Mouse (Mus musculus) retina, adult 2 months (tissue): ENCODE data around the gene Pde4dip.
A peak's percentile ranks its signal among the peaks of the same experiment; 100 is the strongest.

Experiments used
- DNase-seq: peaks from one replicate; pipeline ENCODE4 v3.0.0-alpha.2; 2012; ENCODE audit warnings: low read depth, low spot score

The Pde4dip gene

DNA sequence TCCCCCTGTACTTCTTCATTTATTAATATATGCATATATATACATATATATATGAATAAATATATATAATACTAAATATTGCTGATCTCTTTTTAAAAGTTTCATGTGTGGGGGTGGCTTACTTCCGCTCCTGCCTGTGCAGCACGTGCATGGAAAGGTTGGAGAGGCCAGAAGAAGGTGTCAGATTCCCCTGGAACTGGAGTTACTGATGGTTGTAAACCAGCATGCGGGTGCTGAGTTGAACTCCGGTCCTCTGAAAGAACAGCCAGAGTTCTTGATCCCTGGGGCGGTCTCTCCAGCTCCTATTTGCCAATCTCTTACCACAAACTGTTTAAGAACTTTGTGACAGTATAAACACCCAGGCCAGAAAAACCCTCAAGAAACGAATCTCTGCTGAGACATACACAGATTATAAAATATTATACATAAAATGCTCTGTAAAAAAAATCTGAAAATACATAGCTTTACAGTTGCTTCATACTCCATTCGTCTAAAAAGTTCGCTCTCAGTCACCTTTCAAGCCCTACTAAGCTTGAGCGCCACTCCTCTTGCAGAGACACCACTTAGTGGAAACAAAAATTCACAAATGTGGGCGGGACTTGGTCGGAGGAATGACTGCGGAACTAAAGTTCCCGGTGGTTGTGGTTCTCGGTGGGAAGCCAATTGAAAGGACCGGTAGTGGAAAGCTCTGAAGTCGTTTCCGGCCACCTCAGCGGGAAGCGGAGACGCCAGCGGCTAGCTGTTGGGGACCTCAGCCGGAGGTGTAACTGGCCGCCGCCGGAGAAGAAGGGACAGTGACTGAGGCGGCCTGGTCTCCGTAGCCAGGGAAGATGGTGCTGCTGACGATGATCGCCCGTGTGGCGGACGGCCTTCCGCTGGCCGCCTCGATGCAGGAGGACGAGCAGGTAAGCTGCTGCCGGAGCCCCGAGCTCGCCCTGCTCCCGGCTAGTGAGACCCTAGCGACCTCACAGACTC lies 12.3 kb upstream of the Pde4dip start, which contains the start of gene Sec22b:
Sec22b (plus strand) TSS at position 675 of the 975 bp plus-strand sequence.
- DNase-seq = peak; percentile 87

GRCm38 (mm10) chr3:97898381-97898780 lies 9.9 kb upstream of the Pde4dip start:
- DNase-seq = no peak

DNA sequence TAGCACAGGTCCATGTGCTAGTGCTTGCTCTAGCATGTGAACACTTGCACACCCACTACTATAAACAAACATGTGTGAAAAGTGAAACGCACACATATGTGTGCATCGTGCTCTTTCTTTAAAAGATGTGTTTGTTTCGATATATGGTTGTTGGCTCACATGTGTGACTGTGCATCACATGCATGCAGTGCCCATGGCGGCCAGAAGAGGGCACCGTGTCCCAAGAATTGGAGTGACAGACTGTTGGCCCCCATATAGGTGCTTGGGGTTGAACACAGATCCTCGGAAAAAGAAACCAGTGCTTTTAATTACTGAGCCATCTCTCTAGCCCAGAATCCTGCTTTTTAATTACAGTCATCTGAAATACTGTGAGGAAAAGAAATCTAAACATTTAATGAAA lies 6.2 kb upstream of the Pde4dip start:
- DNase-seq = no peak

- DNase-seq = no peak
Measured at GRCm38 (mm10) chr3:97890205-97890604, 1.7 kb upstream of the Pde4dip start.

GRCm38 (mm10) chr3:97887785-97888167 lies 731 bp downstream of the Pde4dip start:
- no peak for DNase-seq

GRCm38 (mm10) chr3:97881576-97881975 lies 6.9 kb downstream of the Pde4dip start:
- DNase-seq = no peak

- no peak for DNase-seq
Measured at GRCm38 (mm10) chr3:97879222-97879621, 9.3 kb downstream of the Pde4dip start.

DNA sequence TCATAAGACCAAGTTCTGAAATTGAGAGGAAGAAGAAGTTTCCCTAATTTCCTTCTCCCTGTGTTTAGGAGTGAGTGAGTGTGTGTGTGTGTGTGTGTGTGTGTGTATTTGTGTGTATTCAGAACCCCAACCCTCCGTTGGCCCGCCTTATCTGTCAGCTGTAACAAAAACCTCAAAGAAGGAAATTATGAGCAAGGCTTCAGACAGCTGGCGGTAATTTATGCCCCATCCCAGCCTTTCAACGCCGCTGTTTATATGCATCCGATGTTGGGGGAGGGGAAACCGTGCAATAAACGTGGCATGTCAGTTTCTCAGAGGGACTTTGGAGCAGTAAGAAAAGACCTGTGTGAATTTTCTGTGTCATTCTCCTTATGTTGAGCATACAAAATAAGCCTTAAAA lies 12.2 kb downstream of the Pde4dip start:
- DNase-seq = no peak

- no peak for DNase-seq
Measured at GRCm38 (mm10) chr3:97874777-97875176, 13.7 kb downstream of the Pde4dip start.

GRCm38 (mm10) chr3:97869730-97870129 lies 18.8 kb downstream of the Pde4dip start:
- DNase-seq = no peak

GRCm38 (mm10) chr3:97868733-97869132 lies 19.8 kb downstream of the Pde4dip start:
- no peak for DNase-seq

DNA sequence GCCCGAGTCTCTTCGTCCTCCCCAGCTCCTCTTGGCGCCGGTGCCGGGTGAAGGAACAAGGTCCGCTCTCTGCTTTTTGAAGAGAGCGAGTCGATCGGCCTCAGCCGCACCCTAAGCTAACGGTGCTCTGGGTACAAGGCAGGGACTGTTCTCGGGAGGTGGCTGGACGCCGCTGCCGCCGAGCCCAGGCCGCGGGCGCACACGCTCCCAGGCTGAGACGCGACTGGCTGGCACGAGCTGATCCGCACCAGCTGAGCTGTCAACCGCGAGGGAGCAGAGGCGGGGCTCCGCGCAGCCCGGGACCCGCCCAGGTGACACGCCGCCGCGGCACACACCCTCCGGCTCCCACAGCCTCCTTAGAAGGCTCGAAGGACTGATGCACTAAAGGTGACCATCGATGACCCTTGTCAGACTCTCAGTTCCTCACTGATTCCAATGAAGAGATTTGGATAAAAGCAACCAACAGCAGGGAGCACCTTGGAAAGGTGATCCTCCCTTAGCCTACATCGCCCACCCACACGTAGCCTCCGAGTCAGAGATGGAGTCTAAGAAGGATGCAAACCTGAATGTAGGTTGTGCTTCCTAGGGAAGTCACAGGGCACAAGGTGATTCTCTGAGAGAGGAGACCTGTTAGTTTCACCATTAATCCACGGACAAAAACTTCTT lies 20.4 kb downstream of the Pde4dip start:
- peak; percentile 23 for DNase-seq

- DNase-seq = no peak
Measured at GRCm38 (mm10) chr3:97867221-97868023, 21.1 kb downstream of the Pde4dip start.

- no peak for DNase-seq
Measured at GRCm38 (mm10) chr3:97866696-97867095, 21.8 kb downstream of the Pde4dip start.

DNA sequence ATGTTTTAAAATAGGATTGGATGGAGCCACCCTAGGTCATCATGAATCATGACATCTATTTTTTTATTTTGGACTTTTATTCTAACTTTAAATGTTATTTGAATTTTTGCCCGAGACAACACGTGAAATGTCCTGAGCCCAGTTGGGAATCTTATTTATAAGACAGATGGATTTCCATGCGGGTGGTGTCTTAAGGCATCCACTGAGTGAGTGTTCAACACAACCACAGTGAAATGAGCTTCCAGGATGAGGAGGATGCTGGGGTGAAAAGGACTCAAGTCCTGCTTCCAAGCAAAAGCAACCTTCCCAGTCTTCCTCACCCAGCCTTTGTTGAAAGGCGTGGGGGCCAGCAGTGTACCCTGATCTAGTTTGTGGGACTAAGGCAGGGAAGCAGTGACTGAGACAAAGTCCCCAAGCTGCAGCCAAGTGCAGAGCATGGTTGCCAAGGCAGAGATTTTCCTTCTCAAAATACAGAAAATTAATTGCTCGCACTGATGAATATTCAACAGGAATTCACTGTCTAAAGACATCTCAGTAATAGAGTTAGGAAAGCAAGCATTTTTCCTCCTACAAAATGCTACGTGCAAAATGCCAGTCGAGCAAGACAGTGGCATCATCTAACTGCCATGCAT lies 27.6 kb downstream of the Pde4dip start:
- DNase-seq = no peak

GRCm38 (mm10) chr3:97859400-97859799 lies 29.1 kb downstream of the Pde4dip start:
- DNase-seq = no peak

- DNase-seq = no peak
Measured at GRCm38 (mm10) chr3:97854575-97855384, 33.7 kb downstream of the Pde4dip start.

DNA sequence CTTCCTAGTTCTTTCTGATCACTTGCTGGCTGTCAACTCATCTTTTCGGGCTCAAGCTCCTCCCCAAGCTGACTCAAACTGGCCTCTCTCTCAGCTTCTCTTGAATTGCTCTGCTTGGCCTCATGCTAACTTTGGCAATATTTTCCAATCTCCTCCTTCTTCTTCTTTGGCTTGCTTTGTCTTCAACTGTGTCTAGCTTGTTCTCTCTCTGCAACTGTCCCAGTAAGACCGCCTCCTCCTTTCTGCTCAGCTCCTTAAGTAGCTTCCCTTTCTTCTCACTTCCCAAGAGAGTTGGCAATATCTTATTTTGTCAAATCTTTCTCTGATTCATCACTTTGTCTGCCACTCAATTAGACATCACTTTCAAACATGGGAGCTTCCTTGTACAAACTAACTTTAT lies 36.7 kb downstream of the Pde4dip start:
- no peak for DNase-seq

DNA sequence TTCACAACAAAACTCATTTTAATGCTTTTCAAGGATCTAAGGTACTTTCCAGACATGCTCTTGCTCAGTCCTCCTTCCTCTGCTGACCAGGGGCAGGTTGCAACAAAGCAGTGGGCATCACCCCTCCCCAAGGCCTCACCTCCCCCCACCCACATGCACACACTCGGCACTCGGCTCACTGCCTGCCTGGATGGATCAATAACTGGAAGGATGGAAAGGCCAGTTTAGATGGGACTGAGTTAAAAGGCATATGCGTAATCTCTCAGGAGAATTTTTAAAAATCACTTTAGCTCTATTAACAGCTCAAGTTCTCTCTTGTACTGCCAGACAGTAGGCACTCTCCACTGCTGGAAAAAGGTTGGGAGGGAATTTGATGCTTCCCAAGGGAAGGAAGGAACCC lies 40.9 kb downstream of the Pde4dip start:
- no peak for DNase-seq

DNA sequence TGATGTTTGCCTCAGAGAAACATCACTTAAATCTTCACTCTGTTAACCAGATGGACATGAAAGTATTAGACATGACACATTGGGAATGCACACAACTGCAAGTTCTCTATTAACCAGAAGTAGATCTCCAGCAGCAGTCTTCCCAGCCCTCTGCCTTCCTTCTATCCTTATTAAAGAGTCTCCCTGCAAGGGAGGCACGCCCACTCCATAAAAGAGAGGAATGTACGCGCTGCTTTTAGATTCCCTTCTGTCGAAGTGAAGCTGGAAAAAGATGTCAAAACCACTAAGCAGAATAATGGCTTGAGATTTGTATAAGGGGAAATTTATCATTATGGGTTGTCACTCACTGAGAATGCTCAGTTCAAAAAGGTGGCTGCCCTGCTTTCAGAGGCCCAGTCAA lies 42.1 kb downstream of the Pde4dip start:
- DNase-seq = no peak

DNA sequence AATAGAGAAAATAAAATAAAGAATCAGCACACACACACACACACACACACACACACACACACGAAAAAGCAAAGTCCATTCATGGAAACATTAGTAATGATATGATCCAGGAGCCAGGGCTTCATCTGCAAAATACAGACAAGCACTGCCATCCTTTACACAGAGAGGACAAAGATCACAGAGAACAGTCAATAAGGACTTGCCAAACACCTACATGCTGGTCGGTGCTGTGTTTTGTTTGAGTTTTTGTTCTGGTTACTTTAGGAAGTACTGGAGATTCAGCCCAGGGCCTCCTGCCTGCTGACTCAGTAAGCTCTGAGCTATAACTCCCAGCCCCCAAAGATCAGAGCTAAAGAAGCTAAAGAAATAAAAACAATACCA lies 43.7 kb downstream of the Pde4dip start:
- DNase-seq = no peak
